Mouse (Mus musculus): ENCODE results near the gene Spen. TPM values are rescaled to one million over a fixed set of nuclear protein-coding genes. Genes with fewer than 3 reads are reported as not detected.

The Spen gene
- polyA plus RNA-seq, 1 experiment, result 13.0 TPM

- TF ChIP-seq CTCF (IDR thresholded peaks at IDR 0.05; ENCODE audit: extremely low read depth, insufficient read depth, low read length) (no peak), POLR2A (IDR thresholded peaks at IDR 0.05; ENCODE audit: extremely low read depth, insufficient read depth, low read length) (no peak)
- H3K4me1 ChIP-seq (ENCODE audit: control insufficient read depth, insufficient read depth, low read length), result no peaks in the 10 kb centered on the region
- no peak overlapping the region for H3K27ac ChIP-seq (ENCODE audit: insufficient read depth, low read length)
- H3K4me3 ChIP-seq (ENCODE audit: insufficient read depth, low read length), result no peak overlapping the region
Measured at GRCm38 (mm10) chr4:141484071-141484470, 54.3 kb downstream of the Spen start.

- H3K4me1 ChIP-seq (ENCODE audit: control insufficient read depth, insufficient read depth, low read length), result no peaks in the 10 kb centered on the region; the same call in 1 of the 2 replicates
- TF ChIP-seq CTCF (IDR thresholded peaks at IDR 0.05; ENCODE audit: extremely low read depth, insufficient read depth, low read length) (0 out of 2 replicates have a peak, but pooled peaks have one; percentile 1), POLR2A (IDR thresholded peaks at IDR 0.05; ENCODE audit: extremely low read depth, insufficient read depth, low read length) (no peak)
- H3K4me3 ChIP-seq (ENCODE audit: insufficient read depth, low read length), result no peak overlapping the region
- no peak overlapping the region; the same call in 1 of the 2 replicates for H3K27ac ChIP-seq (ENCODE audit: insufficient read depth, low read length)
Measured at GRCm38 (mm10) chr4:141479411-141479810, 59.0 kb downstream of the Spen start.

- peak overlapping the region; percentile 85 for H3K27ac ChIP-seq (ENCODE audit: insufficient read depth, low read length)
- H3K4me3 ChIP-seq (ENCODE audit: insufficient read depth, low read length), result no peak overlapping the region
- no peaks in the 10 kb centered on the region; the same call in 1 of the 2 replicates for H3K4me1 ChIP-seq (ENCODE audit: control insufficient read depth, insufficient read depth, low read length)
- no peak for TF ChIP-seq CTCF (IDR thresholded peaks at IDR 0.05; ENCODE audit: extremely low read depth, insufficient read depth, low read length)
- no peak for TF ChIP-seq POLR2A (IDR thresholded peaks at IDR 0.05; ENCODE audit: extremely low read depth, insufficient read depth, low read length)
Measured at GRCm38 (mm10) chr4:141478794-141479193, 59.6 kb downstream of the Spen start.

DNA sequence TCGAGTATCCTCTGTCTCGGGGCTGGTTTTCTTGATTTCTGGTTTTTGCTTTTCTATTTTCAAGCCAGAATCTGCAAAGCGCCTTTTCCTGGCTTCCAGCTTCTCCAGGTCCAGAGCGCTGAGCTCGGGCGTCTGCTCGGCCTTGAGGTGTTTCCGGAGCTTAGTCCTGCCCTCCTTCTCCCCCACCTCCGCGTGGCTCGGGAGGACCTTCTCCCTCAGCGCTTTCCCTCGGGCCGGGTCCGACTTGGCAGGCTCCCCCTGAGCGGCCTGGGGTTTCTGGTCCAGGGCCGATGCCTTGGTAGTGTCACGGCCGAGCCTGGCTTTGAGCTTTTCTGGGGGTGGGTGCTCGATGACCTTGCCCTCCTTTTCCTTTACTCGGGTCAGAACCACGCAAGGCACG lies 60.2 kb downstream of the Spen start:
- H3K4me1 ChIP-seq (ENCODE audit: control insufficient read depth, insufficient read depth, low read length), result no peaks in the 10 kb centered on the region; the same call in 1 of the 2 replicates
- peak overlapping the region; percentile 85 for H3K27ac ChIP-seq (ENCODE audit: insufficient read depth, low read length)
- TF ChIP-seq CTCF (IDR thresholded peaks at IDR 0.05; ENCODE audit: extremely low read depth, insufficient read depth, low read length) (no peak), POLR2A (IDR thresholded peaks at IDR 0.05; ENCODE audit: extremely low read depth, insufficient read depth, low read length) (no peak)
- H3K4me3 ChIP-seq (ENCODE audit: insufficient read depth, low read length), result no peak overlapping the region

GRCm38 (mm10) chr4:141477681-141478102 lies 60.7 kb downstream of the Spen start:
- Histone ChIP-seq H3K4me3 (ENCODE audit: insufficient read depth, low read length) (no peak overlapping the region), H3K4me1 (ENCODE audit: control insufficient read depth, insufficient read depth, low read length) (no peaks in the 10 kb centered on the region; the same call in 1 of the 2 replicates), H3K27ac (ENCODE audit: insufficient read depth, low read length) (0 out of 2 replicates have a peak overlapping the region, but pooled peaks have one; percentile 2)
- TF ChIP-seq CTCF (IDR thresholded peaks at IDR 0.05; ENCODE audit: extremely low read depth, insufficient read depth, low read length), result no peak

DNA sequence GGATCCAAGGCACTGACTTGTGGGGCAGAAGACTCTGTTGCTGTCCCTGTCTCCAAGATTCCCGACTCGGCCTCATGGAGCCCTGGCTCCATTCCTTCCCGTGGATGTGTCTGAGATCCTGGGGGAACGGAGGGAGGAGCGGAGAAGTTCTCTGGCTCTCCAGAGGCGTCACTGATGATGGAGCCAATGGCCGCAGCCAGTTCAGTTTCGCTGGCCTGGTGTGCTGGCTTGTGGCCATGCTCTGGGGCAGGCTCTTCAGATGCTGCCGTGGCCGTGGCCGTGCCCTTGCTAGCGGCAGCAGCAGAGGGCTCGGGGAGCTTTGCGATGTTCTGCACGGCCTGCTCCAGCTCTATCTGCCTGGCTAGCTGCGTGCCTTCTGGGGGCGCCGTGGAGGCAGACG lies 64.0 kb downstream of the Spen start:
- Histone ChIP-seq H3K27ac (ENCODE audit: insufficient read depth, low read length) (no peak overlapping the region), H3K4me1 (ENCODE audit: control insufficient read depth, insufficient read depth, low read length) (no peaks in the 10 kb centered on the region; the same call in 1 of the 2 replicates), H3K4me3 (ENCODE audit: insufficient read depth, low read length) (no peak overlapping the region)
- no peak for TF ChIP-seq CTCF (IDR thresholded peaks at IDR 0.05; ENCODE audit: extremely low read depth, insufficient read depth, low read length)
- no peak for TF ChIP-seq POLR2A (IDR thresholded peaks at IDR 0.05; ENCODE audit: extremely low read depth, insufficient read depth, low read length)

DNA sequence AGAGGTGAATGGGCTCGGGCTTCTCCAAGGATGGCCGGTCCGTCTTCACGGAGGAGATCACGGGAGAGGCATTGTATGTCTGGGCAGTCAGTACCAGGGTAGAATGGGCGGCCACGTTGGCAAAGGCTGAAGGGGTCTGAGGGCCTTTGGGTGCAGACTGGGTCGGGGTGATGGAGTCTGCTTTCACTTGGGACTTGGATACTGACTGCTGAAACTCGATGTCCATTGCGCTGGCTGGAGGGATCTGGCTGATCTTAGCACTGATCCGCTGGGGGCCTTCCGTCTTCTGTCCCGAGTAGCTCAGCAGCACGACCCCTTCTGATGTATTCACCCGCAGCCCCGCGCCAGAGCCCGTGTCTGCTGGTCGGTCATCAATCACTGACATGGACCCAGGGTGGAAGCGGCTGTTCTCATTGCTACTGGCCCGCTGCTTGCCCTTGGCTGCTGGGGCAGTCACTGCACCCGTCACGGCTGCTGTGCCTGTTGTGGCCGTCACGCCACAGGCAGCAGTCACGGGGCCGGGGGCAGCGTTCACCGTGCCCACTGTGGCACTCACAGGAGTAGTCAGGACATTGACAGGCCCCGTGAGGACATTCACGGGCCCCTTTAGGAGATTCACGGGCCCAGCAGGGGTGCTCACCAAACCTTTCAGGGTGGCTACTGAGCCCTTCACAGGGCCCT lies 65.6 kb downstream of the Spen start:
- TF ChIP-seq CTCF (IDR thresholded peaks at IDR 0.05; ENCODE audit: extremely low read depth, insufficient read depth, low read length), result no peak
- TF ChIP-seq POLR2A (IDR thresholded peaks at IDR 0.05; ENCODE audit: extremely low read depth, insufficient read depth, low read length), result no peak
- H3K27ac ChIP-seq (ENCODE audit: insufficient read depth, low read length), result no peak overlapping the region
- no peak overlapping the region for H3K4me3 ChIP-seq (ENCODE audit: insufficient read depth, low read length)
- H3K4me1 ChIP-seq (ENCODE audit: control insufficient read depth, insufficient read depth, low read length), result no peaks in the 10 kb centered on the region; the same call in 1 of the 2 replicates

GRCm38 (mm10) chr4:141471491-141471890 lies 66.9 kb downstream of the Spen start:
- H3K4me1 ChIP-seq (ENCODE audit: control insufficient read depth, insufficient read depth, low read length), result no peaks in the 10 kb centered on the region
- TF ChIP-seq CTCF (IDR thresholded peaks at IDR 0.05; ENCODE audit: extremely low read depth, insufficient read depth, low read length) (no peak), POLR2A (IDR thresholded peaks at IDR 0.05; ENCODE audit: extremely low read depth, insufficient read depth, low read length) (no peak)
- no peak overlapping the region for H3K4me3 ChIP-seq (ENCODE audit: insufficient read depth, low read length)
- no peak overlapping the region for H3K27ac ChIP-seq (ENCODE audit: insufficient read depth, low read length)

GRCm38 (mm10) chr4:141469343-141469742 lies 69.1 kb downstream of the Spen start:
- Histone ChIP-seq H3K4me1 (ENCODE audit: control insufficient read depth, insufficient read depth, low read length) (no peaks in the 10 kb centered on the region), H3K4me3 (ENCODE audit: insufficient read depth, low read length) (no peak overlapping the region), H3K27ac (ENCODE audit: insufficient read depth, low read length) (no peak overlapping the region)
- TF ChIP-seq CTCF (IDR thresholded peaks at IDR 0.05; ENCODE audit: extremely low read depth, insufficient read depth, low read length) (no peak), POLR2A (IDR thresholded peaks at IDR 0.05; ENCODE audit: extremely low read depth, insufficient read depth, low read length) (no peak)

- H3K4me1 ChIP-seq (ENCODE audit: control insufficient read depth, insufficient read depth, low read length), result no peaks in the 10 kb centered on the region
- no peak overlapping the region for H3K27ac ChIP-seq (ENCODE audit: insufficient read depth, low read length)
- H3K4me3 ChIP-seq (ENCODE audit: insufficient read depth, low read length), result no peak overlapping the region
- no peak for TF ChIP-seq CTCF (IDR thresholded peaks at IDR 0.05; ENCODE audit: extremely low read depth, insufficient read depth, low read length)
- TF ChIP-seq POLR2A (IDR thresholded peaks at IDR 0.05; ENCODE audit: extremely low read depth, insufficient read depth, low read length), result no peak
Measured at GRCm38 (mm10) chr4:141468576-141468975, 69.8 kb downstream of the Spen start.
